Mouse (Mus musculus) bone marrow, adult 2 months (tissue): ENCODE results near the gene Mpdu1.

ENCODE experiments used
- CTCF ChIP-seq: fragments of 200-500 bp; IDR thresholded peaks from 2 replicates; pipeline ENCODE4 v1.5.1; 2011; ENCODE audit warnings: low read length, control low read depth; ENCODE audit not compliant: control insufficient read depth, insufficient read depth
- POLR2A ChIP-seq: fragments of 200-500 bp; IDR thresholded peaks from 2 replicates; pipeline ENCODE4 v1.6.1; 2011; ENCODE audit warnings: low read depth, mild to moderate bottlenecking, control low read depth, low read length, borderline replicate concordance; ENCODE audit not compliant: control insufficient read depth

DNA sequence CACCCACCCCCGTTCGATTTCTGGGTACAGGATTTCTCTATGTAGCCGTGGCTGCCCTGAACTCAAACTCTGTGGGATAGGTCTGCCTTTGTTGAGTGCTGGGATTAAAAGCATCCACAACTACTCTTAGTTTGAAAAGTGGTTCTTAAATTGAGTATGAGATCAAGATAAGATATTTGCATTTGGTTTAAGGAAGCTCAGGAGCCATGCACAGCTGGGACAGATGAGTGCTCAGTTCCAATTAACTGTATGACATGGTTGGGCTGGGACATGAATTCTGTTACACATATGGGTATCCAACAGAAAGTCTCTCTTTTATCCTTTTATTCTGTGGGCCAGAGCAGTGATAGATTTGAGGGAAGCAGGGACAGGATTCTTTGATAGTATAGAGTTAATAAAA is 27.0 kb downstream of the Mpdu1 start:
- no peak for TF ChIP-seq POLR2A
- TF ChIP-seq CTCF: no peak
